Mouse (Mus musculus) splenic B cell, adult 2 months (primary cell): ENCODE data around the gene Tia1.
A peak's percentile ranks its signal among the peaks of the same experiment; 100 is the strongest.
"Not testable (repeated sequence)": the region's sequence is repeated elsewhere in the genome, so short reads cannot be mapped to it uniquely, and the experiment has no call there.

Source experiments
- DNase-seq: peaks from one replicate; pipeline ENCODE4 v3.0.0-alpha.2; 2011; ENCODE audit warnings: low read depth, low spot score
- H3K27me3 ChIP-seq: 2 replicates; pipeline ENCODE4 v1.6.1; 2012; ENCODE audit warnings: mild to moderate bottlenecking, low read length, moderate library complexity, mixed read lengths; ENCODE audit not compliant: control insufficient read depth, poor library complexity, insufficient read depth, severe bottlenecking
- H3K36me3 ChIP-seq: 2 replicates; pipeline ENCODE4 v1.6.1; 2012; ENCODE audit warnings: mild to moderate bottlenecking, low read length, moderate library complexity, mixed read lengths; ENCODE audit not compliant: control insufficient read depth, poor library complexity, insufficient read depth, severe bottlenecking

Tia1 gene

GRCm38 (mm10) chr6:86371950-86372516 is 32.0 kb upstream of the Tia1 start:
- Histone ChIP-seq H3K36me3 (peaks cover 8% of the 10 kb centered on the region; the same call in 1 of the 2 replicates), H3K27me3 (no peaks in the 10 kb centered on the region)
- no peak for DNase-seq

GRCm38 (mm10) chr6:86373556-86373955 is 30.5 kb upstream of the Tia1 start:
- Histone ChIP-seq H3K27me3 (no peaks in the 10 kb centered on the region), H3K36me3 (peaks cover 10% of the 10 kb centered on the region)
- DNase-seq: no peak

- no peak for DNase-seq
- H3K27me3 ChIP-seq: no peaks in the 10 kb centered on the region
- H3K36me3 ChIP-seq: peaks cover 13% of the 10 kb centered on the region
Measured at GRCm38 (mm10) chr6:86378341-86378740, 25.7 kb upstream of the Tia1 start.

GRCm38 (mm10) chr6:86380112-86380511 is 23.9 kb upstream of the Tia1 start:
- DNase-seq, H3K27me3 ChIP-seq: not testable (repeated sequence)
- peaks cover 13% of the 10 kb centered on the region for H3K36me3 ChIP-seq

- Histone ChIP-seq H3K27me3 (no peaks in the 10 kb centered on the region), H3K36me3 (peaks cover 4% of the 10 kb centered on the region; the same call in 1 of the 2 replicates)
- DNase-seq: no peak
Measured at GRCm38 (mm10) chr6:86382551-86382950, 21.5 kb upstream of the Tia1 start.

- Histone ChIP-seq H3K36me3 (peaks cover 5% of the 10 kb centered on the region; the same call in 1 of the 2 replicates), H3K27me3 (no peaks in the 10 kb centered on the region)
- DNase-seq: no peak
Measured at GRCm38 (mm10) chr6:86383370-86383769, 20.6 kb upstream of the Tia1 start.

- Histone ChIP-seq H3K36me3 (peaks cover 7% of the 10 kb centered on the region), H3K27me3 (no peaks in the 10 kb centered on the region)
Measured at GRCm38 (mm10) chr6:86384692-86385091, 19.3 kb upstream of the Tia1 start.

GRCm38 (mm10) chr6:86385362-86386104 is 18.5 kb upstream of the Tia1 start:
- no peak for DNase-seq
- H3K36me3 ChIP-seq: peaks cover 5% of the 10 kb centered on the region; the same call in 1 of the 2 replicates
- H3K27me3 ChIP-seq: no peaks in the 10 kb centered on the region

More at GRCm38 (mm10) chr6:86384692-86385091, 19.3 kb upstream of the Tia1 start:
- DNase-seq: no peak

GRCm38 (mm10) chr6:86387313-86387712 is 16.7 kb upstream of the Tia1 start:
- Histone ChIP-seq H3K27me3 (no peaks in the 10 kb centered on the region), H3K36me3 (peaks cover 7% of the 10 kb centered on the region; the same call in 1 of the 2 replicates)
- no peak for DNase-seq

- no peaks in the 10 kb centered on the region for H3K27me3 ChIP-seq
- DNase-seq: no peak
- H3K36me3 ChIP-seq: peaks cover 7% of the 10 kb centered on the region; the same call in 1 of the 2 replicates
Measured at GRCm38 (mm10) chr6:86388461-86388860, 15.6 kb upstream of the Tia1 start.

GRCm38 (mm10) chr6:86391326-86391725 is 12.7 kb upstream of the Tia1 start:
- Histone ChIP-seq H3K27me3 (no peaks in the 10 kb centered on the region), H3K36me3 (peaks cover 7% of the 10 kb centered on the region; the same call in 1 of the 2 replicates)
- peak; percentile 50 for DNase-seq

GRCm38 (mm10) chr6:86393187-86393586 is 10.8 kb upstream of the Tia1 start:
- H3K36me3 ChIP-seq: peaks cover 6% of the 10 kb centered on the region; the same call in 1 of the 2 replicates
- no peaks in the 10 kb centered on the region for H3K27me3 ChIP-seq
- no peak for DNase-seq

GRCm38 (mm10) chr6:86394078-86394720 is 9.8 kb upstream of the Tia1 start:
- peaks cover 2% of the 10 kb centered on the region; the same call in 1 of the 2 replicates for H3K36me3 ChIP-seq
- no peak for DNase-seq
- H3K27me3 ChIP-seq: no peaks in the 10 kb centered on the region

GRCm38 (mm10) chr6:86395021-86395420 is 9.0 kb upstream of the Tia1 start:
- no peaks in the 10 kb centered on the region for H3K27me3 ChIP-seq
- peaks cover 2% of the 10 kb centered on the region; the same call in 1 of the 2 replicates for H3K36me3 ChIP-seq
- DNase-seq: no peak

- H3K27me3 ChIP-seq: no peaks in the 10 kb centered on the region
- DNase-seq: no peak
- H3K36me3 ChIP-seq: peaks cover 2% of the 10 kb centered on the region; the same call in 1 of the 2 replicates
Measured at GRCm38 (mm10) chr6:86395969-86396368, 8.1 kb upstream of the Tia1 start.
